Comparison of ENCODE assay signal across 14 mouse cellular contexts in genomic region chr9:99401288-99401974, GRCm38 (mm10). TPM values are rescaled to one million over a fixed set of nuclear protein-coding genes. Genes with fewer than 3 reads are reported as not detected.
DNase-seq lines count a peak whose midpoint lies in the region; ATAC-seq and TF ChIP-seq lines count a peak whose summit lies in the region.
"Had no signal": no experiment of that assay in that cellular context is flagged by ENCODE, and none has a peak within 500 bp of the region (broad histone marks: within the 10 kb centered on the region; RNA-seq: fewer than 3 reads in every experiment).

No protein-coding gene starts in this region.

- TF ChIP-seq CTCF in layer of hippocampus, adult 2 months (conservative IDR thresholded peaks at IDR 0.05): no peak

- H3K9me3 ChIP-seq in embryonic facial prominence, embryonic 13.5 days: no peaks in the 10 kb centered on the region
- no peaks in the 10 kb centered on the region for H3K9me3 ChIP-seq in embryonic facial prominence, embryonic 10.5 days
- no peaks in the 10 kb centered on the region for H3K9me3 ChIP-seq in neural tube, embryonic 15.5 days (replicated peaks)

- DNase-seq in embryonic facial prominence, embryonic 10.5 days (ENCODE audit: low spot score): no peak
- peak in 1 of 2 experiments; percentile 58 for DNase-seq in layer of hippocampus, adult 2 months (ENCODE audit: low spot score in 2 of 2)
- DNase-seq in layer of hippocampus, postnatal 25 days (ENCODE audit: extremely low spot score in 1 of 2, low spot score in 1 of 2): no peak
- DNase-seq in neural tube, embryonic 10.5 days (ENCODE audit: extremely low spot score, low spot score): no peak
- DNase-seq in thymus, postnatal 0 days (ENCODE audit: low spot score): no peak
- DNase-seq in adrenal gland, adult 2 months: no peak
- DNase-seq: heart, postnatal 36 days; lung, postnatal 10 days; thymus, adult 2 months had no signal

- no peak for ATAC-seq in embryonic facial prominence, embryonic 13.5 days (ENCODE audit: insufficient number of reproducible peaks, insufficient read depth, low FRiP score, low TSS enrichment, low read depth)
- ATAC-seq in neural tube, embryonic 15.5 days (ENCODE audit: low FRiP score): peak; percentile 50; the same call in 1 of the 2 replicates

- H3K27ac ChIP-seq in embryonic facial prominence, embryonic 13.5 days: 0 out of 2 replicates have a peak overlapping the region, but pooled peaks have one; percentile 2
- no peak overlapping the region for H3K27ac ChIP-seq in embryonic facial prominence, embryonic 10.5 days (replicated peaks)
- peak overlapping the region; percentile 84 for H3K27ac ChIP-seq in layer of hippocampus, adult 2 months
- peak overlapping the region; percentile 52 for H3K27ac ChIP-seq in neural tube, embryonic 15.5 days (replicated peaks)

- H3K36me3 ChIP-seq in embryonic facial prominence, embryonic 13.5 days: peaks cover 15% of the 10 kb centered on the region; the same call in 1 of the 2 replicates
- peaks cover 10% of the 10 kb centered on the region; the same call in 1 of the 2 replicates for H3K36me3 ChIP-seq in embryonic facial prominence, embryonic 10.5 days (replicated peaks)
- H3K36me3 ChIP-seq in neural tube, embryonic 15.5 days: peaks cover 14% of the 10 kb centered on the region

- H3K27me3 ChIP-seq in embryonic facial prominence, embryonic 13.5 days: no peaks in the 10 kb centered on the region
- H3K27me3 ChIP-seq in embryonic facial prominence, embryonic 10.5 days (replicated peaks; ENCODE audit: low read depth, poor library complexity, severe bottlenecking): no peaks in the 10 kb centered on the region
- no peaks in the 10 kb centered on the region for H3K27me3 ChIP-seq in neural tube, embryonic 15.5 days (replicated peaks)
- H3K27me3 ChIP-seq: Patski had no signal

- no peak overlapping the region for H3K9ac ChIP-seq in embryonic facial prominence, embryonic 13.5 days
- no peak overlapping the region for H3K9ac ChIP-seq in neural tube, embryonic 15.5 days (replicated peaks)

- no peak overlapping the region for H3K4me3 ChIP-seq in embryonic facial prominence, embryonic 13.5 days
- no peak overlapping the region for H3K4me3 ChIP-seq in embryonic facial prominence, embryonic 10.5 days
- H3K4me3 ChIP-seq in layer of hippocampus, adult 2 months: no peak overlapping the region
- H3K4me3 ChIP-seq in neural tube, embryonic 15.5 days (replicated peaks): no peak overlapping the region

- 73% methylated on average over 9 of the region's 9 CpGs for WGBS in embryonic facial prominence, embryonic 13.5 days
- WGBS in embryonic facial prominence, embryonic 10.5 days: 80% methylated on average over 9 of the region's 9 CpGs
- 70% methylated on average over 9 of the region's 9 CpGs for WGBS in neural tube, embryonic 15.5 days

- no peak overlapping the region for H3K4me2 ChIP-seq in embryonic facial prominence, embryonic 13.5 days
- no peak overlapping the region for H3K4me2 ChIP-seq in neural tube, embryonic 15.5 days

- H3K4me1 ChIP-seq in embryonic facial prominence, embryonic 13.5 days: 0 out of 2 replicates have a peak, but pooled peaks cover 2% of the 10 kb centered on the region
- H3K4me1 ChIP-seq in embryonic facial prominence, embryonic 10.5 days: no peaks in the 10 kb centered on the region
- peaks cover 16% of the 10 kb centered on the region for H3K4me1 ChIP-seq in neural tube, embryonic 15.5 days

RNA-seq across cellular contexts. Expression of gene Mras, which starts 35.8 kb away (rescaled TPM):
- 28.3 and 31.2 TPM in 2 replicates for polyA plus RNA-seq in embryonic facial prominence, embryonic 13.5 days (2015; fragmentation: Nextera tagmentation; extraction: Ambion mirVana)
- polyA plus RNA-seq in embryonic facial prominence, embryonic 10.5 days (2016; fragmentation: Nextera tagmentation; extraction: Ambion mirVana): 9.9 and 10.8 TPM in 2 replicates
- 100 to 1,000 TPM; 138 to 141 TPM for total RNA-seq in layer of hippocampus, adult 2 months (2021)
- total RNA-seq in layer of hippocampus, postnatal 25 days (2021): 100 to 1,000 TPM; 134 to 138 TPM
- 42.0 and 50.9 TPM in 2 replicates for polyA plus RNA-seq in neural tube, embryonic 15.5 days (2015; fragmentation: Nextera tagmentation; extraction: Ambion mirVana)
- polyA plus RNA-seq in thymus, postnatal 0 days (2015; fragmentation: Nextera tagmentation; extraction: Ambion mirVana): 11.9 and 14.7 TPM in 2 replicates
- 10 to 100 TPM; 61.0 to 61.1 TPM for total RNA-seq in adrenal gland, adult 2 months (2021)
- 31.4 and 33.1 TPM in 2 replicates for polyA plus RNA-seq in adrenal gland, adult 2 months (2012; rRNA removed)

RNA-seq across cellular contexts. Expression of gene Esyt3, which starts 43.1 kb away (rescaled TPM):
- polyA plus RNA-seq in embryonic facial prominence, embryonic 13.5 days (2015; fragmentation: Nextera tagmentation; extraction: Ambion mirVana): 0.55 and 0.59 TPM in 2 replicates
- polyA plus RNA-seq in embryonic facial prominence, embryonic 10.5 days (2016; fragmentation: Nextera tagmentation; extraction: Ambion mirVana): 0.21 and 0.33 TPM in 2 replicates
- 1 to 10 TPM; 1.7 to 1.9 TPM for total RNA-seq in layer of hippocampus, adult 2 months (2021)
- 1 to 10 TPM; 1.8 to 2.2 TPM for total RNA-seq in layer of hippocampus, postnatal 25 days (2021)
- polyA plus RNA-seq in neural tube, embryonic 15.5 days (2015; fragmentation: Nextera tagmentation; extraction: Ambion mirVana): 0.60 and 0.64 TPM in 2 replicates
- polyA plus RNA-seq in thymus, postnatal 0 days (2015; fragmentation: Nextera tagmentation; extraction: Ambion mirVana): 0.05 and 0.17 TPM in 2 replicates
- under 1 TPM; 0.29 to 0.90 TPM for total RNA-seq in adrenal gland, adult 2 months (2021)
- polyA plus RNA-seq in adrenal gland, adult 2 months (2012; rRNA removed): 0.30 and 0.50 TPM in 2 replicates

RNA-seq across cellular contexts. Expression of gene Nme9, which starts 49.8 kb away (rescaled TPM):
- 0.32 TPM in 1 of 2 replicates, not detected in the other for polyA plus RNA-seq in embryonic facial prominence, embryonic 13.5 days (2015; fragmentation: Nextera tagmentation; extraction: Ambion mirVana)
- not detected in 2 replicates for polyA plus RNA-seq in embryonic facial prominence, embryonic 10.5 days (2016; fragmentation: Nextera tagmentation; extraction: Ambion mirVana)
- total RNA-seq in layer of hippocampus, adult 2 months (2021): under 1 TPM; 0.61 to 0.77 TPM
- under 1 TPM; 0.30 to 0.56 TPM for total RNA-seq in layer of hippocampus, postnatal 25 days (2021)
- polyA plus RNA-seq in neural tube, embryonic 15.5 days (2015; fragmentation: Nextera tagmentation; extraction: Ambion mirVana): 0.13 and 0.29 TPM in 2 replicates
- 0.31 and 0.73 TPM in 2 replicates for polyA plus RNA-seq in thymus, postnatal 0 days (2015; fragmentation: Nextera tagmentation; extraction: Ambion mirVana)
- not detected for total RNA-seq in adrenal gland, adult 2 months (2021)
- not detected in 2 replicates for polyA plus RNA-seq in adrenal gland, adult 2 months (2012; rRNA removed)
- total RNA-seq: adrenal gland, postnatal 10 days; heart, postnatal 36 days had no signal
- polyA plus RNA-seq: limb, embryonic 11.5 days; Patski had no signal
